Mouse (Mus musculus) limb, embryonic 15.5 days (tissue): Measurements from ENCODE around the gene Nkx3-2. TPM values are rescaled to one million over a fixed set of nuclear protein-coding genes. Genes with fewer than 3 reads are reported as not detected.
A peak's percentile ranks its signal among the peaks of the same experiment; 100 is the strongest.

Experiments used
- ATAC-seq: fragments of 200-750 bp; cut with Nextera tagmentation; 2 replicates; pipeline ENCODE4 v1.8.0; 2017; ENCODE audit warnings: low read depth, moderate TSS enrichment; ENCODE audit not compliant: insufficient number of reproducible peaks, low FRiP score, low TSS enrichment
- H3K27ac ChIP-seq: fragments of 300-500 bp; sonication (generic); 2 replicates; pipeline ENCODE4 v1.5.1; 2015; ENCODE audit warnings: moderate library complexity, mild to moderate bottlenecking, inconsistent platforms
- H3K27me3 ChIP-seq: fragments of 300-500 bp; sonication (generic); 2 replicates; pipeline ENCODE4 v1.6.1; 2015; ENCODE audit warnings: inconsistent platforms
- H3K36me3 ChIP-seq: fragments of 300-500 bp; sonication (generic); 2 replicates; pipeline ENCODE4 v1.6.1; 2015; ENCODE audit warnings: inconsistent platforms
- H3K4me1 ChIP-seq: fragments of 300-500 bp; sonication (generic); 2 replicates; pipeline ENCODE4 v1.6.1; 2015; ENCODE audit warnings: inconsistent platforms
- H3K4me2 ChIP-seq: fragments of 300-500 bp; sonication (generic); 2 replicates; pipeline ENCODE4 v1.6.1; 2015; ENCODE audit warnings: mild to moderate bottlenecking, inconsistent platforms
- H3K4me3 ChIP-seq: fragments of 300-500 bp; sonication (generic); 2 replicates; pipeline ENCODE4 v1.5.1; 2015; ENCODE audit warnings: mild to moderate bottlenecking, inconsistent platforms
- H3K9ac ChIP-seq: fragments of 300-500 bp; sonication (generic); 2 replicates; pipeline ENCODE4 v1.6.1; 2015; ENCODE audit warnings: inconsistent platforms
- H3K9me3 ChIP-seq: fragments of 300-500 bp; sonication (generic); 2 replicates; pipeline ENCODE4 v1.6.1; 2016; ENCODE audit warnings: inconsistent platforms
- WGBS: fragments of 180-500 bp; shearing (Covaris S2); methylation state at CpG from one replicate; pipeline ENCODE4 v1.1.7; 2015; 5-methylcytosine and 5-hydroxymethylcytosine counted together
- polyA plus RNA-seq: library from polyadenylated mRNA; unstranded; fragments of >200 nt; fragmentation: Nextera tagmentation; extraction: Ambion mirVana; gene quantifications from 2 replicates; pipeline ENCODE4 v1.2.1, GENCODE M21; 2015

Nkx3-2 gene
- 3.6 and 4.3 TPM in 2 replicates for polyA plus RNA-seq

- no peaks in the 10 kb centered on the region for H3K9me3 ChIP-seq
- ATAC-seq: 0 out of 2 replicates have a peak, but pooled peaks have one; percentile 21
- H3K4me3 ChIP-seq: peak within 1 kb of the TSS; percentile 51
- peak within 1 kb of the TSS; percentile 78 for H3K4me2 ChIP-seq
- peak within 1 kb of the TSS; percentile 45 for H3K9ac ChIP-seq
- no peaks in the 10 kb centered on the region for H3K36me3 ChIP-seq
- H3K4me1 ChIP-seq: peaks cover 41% of the 10 kb centered on the region
- 0% methylated on average over 70 of the region's 79 CpGs for WGBS
- peak within 1 kb of the TSS; percentile 77 for H3K27ac ChIP-seq
- H3K27me3 ChIP-seq: peaks cover 80% of the 10 kb centered on the region
These were observed at the start of gene Nkx3-2 for GRCm38 (mm10) chr5:41763731-41764721. Gene Nkx3-2, minus strand, starts transcription at chr5:41764501.

- no peak overlapping the region for H3K4me3 ChIP-seq
- H3K4me1 ChIP-seq: no peaks in the 10 kb centered on the region
- no peaks in the 10 kb centered on the region for H3K27me3 ChIP-seq
- H3K4me2 ChIP-seq: no peak overlapping the region
- ATAC-seq: no peak
- WGBS: 70% methylated on average over 6 of the region's 6 CpGs
- H3K27ac ChIP-seq: no peak overlapping the region
- no peak overlapping the region for H3K9ac ChIP-seq
- no peaks in the 10 kb centered on the region for H3K9me3 ChIP-seq
- H3K36me3 ChIP-seq: peaks cover 62% of the 10 kb centered on the region
These were observed 48.2 kb upstream of the Nkx3-2 start for GRCm38 (mm10) chr5:41812516-41812915.

- Histone ChIP-seq H3K27me3 (no peaks in the 10 kb centered on the region), H3K36me3 (peaks cover 61% of the 10 kb centered on the region), H3K4me3 (no peak overlapping the region), H3K4me2 (no peak overlapping the region), H3K27ac (no peak overlapping the region), H3K9me3 (no peaks in the 10 kb centered on the region), H3K9ac (no peak overlapping the region), H3K4me1 (no peaks in the 10 kb centered on the region)
- 85% methylated on average over 3 of the region's 3 CpGs for WGBS
- no peak for ATAC-seq
These were observed 47.0 kb upstream of the Nkx3-2 start for GRCm38 (mm10) chr5:41811279-41811678.

GRCm38 (mm10) chr5:41807383-41807782, 43.1 kb upstream of the Nkx3-2 start:
- H3K9ac ChIP-seq: no peak overlapping the region
- H3K4me3 ChIP-seq: no peak overlapping the region
- no peak overlapping the region for H3K4me2 ChIP-seq
- ATAC-seq: no peak
- H3K27ac ChIP-seq: no peak overlapping the region
- H3K27me3 ChIP-seq: no peaks in the 10 kb centered on the region
- 81% methylated on average over 2 of the region's 2 CpGs for WGBS
- H3K9me3 ChIP-seq: no peaks in the 10 kb centered on the region
- H3K4me1 ChIP-seq: no peaks in the 10 kb centered on the region
- peaks cover 57% of the 10 kb centered on the region for H3K36me3 ChIP-seq

DNA sequence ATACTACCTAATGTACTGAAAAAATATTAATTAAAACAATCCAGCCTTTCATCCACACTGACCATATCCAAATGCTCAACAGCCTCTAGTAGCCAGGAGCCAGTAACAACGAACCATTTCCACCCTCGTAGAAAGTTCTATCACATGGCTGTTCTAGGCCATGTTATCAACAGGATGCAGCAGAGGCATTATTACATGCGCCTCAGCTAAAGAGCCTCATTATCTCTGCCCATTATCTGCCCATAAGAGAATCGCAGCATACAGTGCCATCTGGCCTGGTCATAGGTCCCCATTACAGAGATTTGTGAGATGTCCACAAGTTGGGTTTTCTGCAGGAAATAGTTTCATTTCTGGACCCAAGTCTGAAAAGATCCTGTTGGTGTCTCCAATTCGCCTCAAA, 41.9 kb upstream of the Nkx3-2 start:
- Histone ChIP-seq H3K27me3 (no peaks in the 10 kb centered on the region), H3K9me3 (no peaks in the 10 kb centered on the region), H3K27ac (no peak overlapping the region), H3K36me3 (peaks cover 51% of the 10 kb centered on the region), H3K9ac (no peak overlapping the region), H3K4me1 (no peaks in the 10 kb centered on the region), H3K4me3 (no peak overlapping the region), H3K4me2 (no peak overlapping the region)
- whole genome bisulfite sequencing: 90% methylated on average over 5 of the region's 5 CpGs
- ATAC-seq: no peak

DNA sequence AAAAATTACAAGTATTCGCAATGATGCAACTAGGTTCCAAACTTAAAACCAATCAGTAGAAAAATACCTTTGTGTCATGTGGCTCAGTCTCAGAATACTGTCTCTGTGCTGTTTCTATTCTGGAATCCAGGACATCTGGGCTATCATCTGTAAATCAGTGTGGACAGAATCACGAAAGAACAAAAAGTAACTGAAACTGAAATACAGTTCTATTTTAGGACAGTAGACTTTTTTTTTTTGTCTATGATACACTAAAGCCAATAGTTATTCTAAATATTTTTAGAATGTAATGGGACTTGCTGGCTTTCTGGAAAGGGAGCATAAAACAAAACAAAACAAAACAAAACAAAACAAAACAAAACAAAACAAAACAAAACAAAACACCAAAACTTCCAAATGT, 40.8 kb upstream of the Nkx3-2 start:
- no peak for ATAC-seq
- Histone ChIP-seq H3K4me1 (no peaks in the 10 kb centered on the region), H3K36me3 (peaks cover 54% of the 10 kb centered on the region), H3K9me3 (no peaks in the 10 kb centered on the region), H3K27ac (no peak overlapping the region), H3K4me3 (no peak overlapping the region), H3K9ac (no peak overlapping the region), H3K4me2 (no peak overlapping the region), H3K27me3 (no peaks in the 10 kb centered on the region)
- 91% methylated on average over 2 of the region's 2 CpGs for WGBS

DNA sequence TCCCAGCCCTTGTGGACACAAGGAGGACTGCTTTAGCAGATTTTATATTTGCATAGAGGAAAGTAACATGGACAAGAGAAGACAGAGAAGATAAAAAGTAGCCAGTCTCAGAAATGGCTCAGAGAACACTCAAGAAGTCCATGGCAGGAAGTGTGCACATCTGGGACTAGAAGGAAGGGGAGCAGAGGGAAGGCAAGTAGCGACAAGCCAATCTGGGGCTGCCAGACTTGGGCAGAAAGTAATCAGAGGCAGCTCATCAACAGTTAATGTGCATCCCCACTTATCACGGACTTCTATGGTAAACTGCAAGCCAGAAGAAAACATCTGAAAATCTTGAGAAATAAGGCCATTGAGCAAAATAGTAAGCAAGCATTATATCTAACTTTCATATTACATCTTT, 40.3 kb upstream of the Nkx3-2 start:
- 54% methylated on average over 2 of the region's 2 CpGs for WGBS
- Histone ChIP-seq H3K4me1 (no peaks in the 10 kb centered on the region), H3K36me3 (peaks cover 57% of the 10 kb centered on the region), H3K27me3 (no peaks in the 10 kb centered on the region), H3K9ac (no peak overlapping the region), H3K9me3 (no peaks in the 10 kb centered on the region), H3K27ac (no peak overlapping the region), H3K4me2 (no peak overlapping the region), H3K4me3 (no peak overlapping the region)
- ATAC-seq: no peak

DNA sequence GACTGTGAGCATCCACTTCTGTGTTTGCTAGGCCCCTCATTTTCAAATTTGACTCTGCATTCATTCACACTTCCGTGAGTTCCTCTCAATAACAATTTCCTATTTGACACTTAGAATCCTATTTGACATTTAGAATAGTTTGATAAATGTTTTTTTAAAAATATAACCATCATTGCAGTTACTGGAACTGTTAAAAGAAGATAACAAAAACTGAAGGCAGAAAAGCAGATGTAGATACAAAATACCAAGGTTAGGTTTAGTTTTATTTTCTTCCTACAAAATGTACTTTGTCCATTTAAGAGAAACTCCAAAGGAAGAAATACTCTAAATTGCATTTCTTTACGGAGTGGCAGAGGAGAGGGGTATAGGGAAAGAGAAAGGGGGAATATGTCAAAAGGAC, 37.3 kb upstream of the Nkx3-2 start:
- H3K4me3 ChIP-seq: no peak overlapping the region

GRCm38 (mm10) chr5:41794434-41794833, 30.1 kb upstream of the Nkx3-2 start:
- no peak overlapping the region for H3K4me2 ChIP-seq
- ATAC-seq: no peak
- H3K9me3 ChIP-seq: no peaks in the 10 kb centered on the region
- H3K9ac ChIP-seq: no peak overlapping the region
- H3K4me1 ChIP-seq: no peaks in the 10 kb centered on the region
- no peak overlapping the region for H3K27ac ChIP-seq
- no peak overlapping the region for H3K4me3 ChIP-seq
- H3K36me3 ChIP-seq: peaks cover 67% of the 10 kb centered on the region
- no peaks in the 10 kb centered on the region for H3K27me3 ChIP-seq

More for the DNA sequence above, 37.3 kb upstream of the Nkx3-2 start:
- 92% methylated on average over 2 of the region's 2 CpGs for WGBS
- ATAC-seq: no peak
- H3K4me2 ChIP-seq: no peak overlapping the region
- H3K27me3 ChIP-seq: no peaks in the 10 kb centered on the region
- H3K4me1 ChIP-seq: no peaks in the 10 kb centered on the region
- H3K9me3 ChIP-seq: no peaks in the 10 kb centered on the region
- H3K27ac ChIP-seq: no peak overlapping the region
- H3K36me3 ChIP-seq: peaks cover 58% of the 10 kb centered on the region
- no peak overlapping the region for H3K9ac ChIP-seq

DNA sequence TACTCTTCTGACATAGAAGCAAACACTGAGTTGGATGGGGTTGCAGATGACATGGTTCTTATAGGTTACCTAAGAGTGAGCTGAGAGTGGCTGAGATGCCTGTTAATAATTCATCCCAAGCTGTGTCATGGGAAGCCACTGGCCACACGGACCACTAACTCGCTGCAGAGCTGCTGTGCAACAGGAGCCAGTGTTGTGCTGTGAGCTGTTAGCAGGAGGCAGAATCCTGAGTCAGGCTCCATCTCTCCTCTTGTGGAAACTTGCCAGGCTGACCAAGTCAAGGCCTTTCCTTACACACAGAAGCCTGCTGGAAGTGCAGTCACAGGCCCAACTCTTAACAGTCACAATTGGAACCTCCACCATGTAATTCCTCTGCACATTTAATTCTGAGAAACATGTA, 26.2 kb upstream of the Nkx3-2 start:
- Histone ChIP-seq H3K4me1 (no peaks in the 10 kb centered on the region), H3K4me2 (no peak overlapping the region), H3K9me3 (no peaks in the 10 kb centered on the region), H3K27me3 (no peaks in the 10 kb centered on the region), H3K4me3 (no peak overlapping the region), H3K27ac (no peak overlapping the region), H3K36me3 (peaks cover 83% of the 10 kb centered on the region), H3K9ac (no peak overlapping the region)
- ATAC-seq: no peak
- 90% methylated on average over 2 of the region's 2 CpGs for WGBS

- H3K4me3 ChIP-seq: no peak overlapping the region
- no peak for ATAC-seq
- no peak overlapping the region for H3K4me2 ChIP-seq
- peaks cover 72% of the 10 kb centered on the region for H3K36me3 ChIP-seq
- H3K9me3 ChIP-seq: no peaks in the 10 kb centered on the region
- no peaks in the 10 kb centered on the region for H3K4me1 ChIP-seq
- no peaks in the 10 kb centered on the region for H3K27me3 ChIP-seq
- WGBS: 55% methylated on average over 6 of the region's 6 CpGs
- H3K27ac ChIP-seq: no peak overlapping the region
- H3K9ac ChIP-seq: no peak overlapping the region
These were observed 24.6 kb upstream of the Nkx3-2 start for GRCm38 (mm10) chr5:41788877-41789276.

DNA sequence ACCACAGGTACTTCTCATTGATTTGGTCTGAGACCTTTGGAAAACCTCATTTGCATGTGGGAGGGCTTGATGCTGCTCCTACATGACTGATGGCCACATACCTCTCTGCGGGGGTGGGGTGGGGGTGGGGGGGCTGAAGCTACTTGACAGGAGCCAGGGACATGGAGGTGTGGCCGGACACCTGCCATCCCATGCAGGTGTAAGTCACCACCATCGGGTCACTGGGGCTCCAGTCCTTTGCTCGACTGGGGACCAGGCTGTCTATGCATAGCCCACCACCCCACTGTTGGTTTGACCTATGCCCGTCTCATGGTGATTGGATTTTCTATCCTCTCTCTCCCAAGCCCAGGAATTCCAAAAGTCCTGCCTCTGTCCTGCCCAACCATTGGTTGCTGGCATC, 17.6 kb upstream of the Nkx3-2 start:
- 82% methylated on average over 5 of the region's 5 CpGs for WGBS

More for the DNA sequence above, 17.6 kb upstream of the Nkx3-2 start:
- no peak for ATAC-seq
- H3K4me2 ChIP-seq: no peak overlapping the region
- H3K4me1 ChIP-seq: no peaks in the 10 kb centered on the region
- H3K27ac ChIP-seq: no peak overlapping the region
- no peaks in the 10 kb centered on the region for H3K27me3 ChIP-seq
- H3K36me3 ChIP-seq: peaks cover 16% of the 10 kb centered on the region
- no peak overlapping the region for H3K4me3 ChIP-seq
- no peaks in the 10 kb centered on the region for H3K9me3 ChIP-seq
- H3K9ac ChIP-seq: no peak overlapping the region
